Mouse (Mus musculus): ENCODE measurements around the gene Brdt. TPM values are rescaled to one million over a fixed set of nuclear protein-coding genes. Genes with fewer than 3 reads are reported as not detected.
A peak's percentile ranks its signal among the peaks of the same experiment; 100 is the strongest.

Brdt gene
- polyA plus RNA-seq (2012; rRNA removed): 100 and 103 TPM in 2 replicates

DNA sequence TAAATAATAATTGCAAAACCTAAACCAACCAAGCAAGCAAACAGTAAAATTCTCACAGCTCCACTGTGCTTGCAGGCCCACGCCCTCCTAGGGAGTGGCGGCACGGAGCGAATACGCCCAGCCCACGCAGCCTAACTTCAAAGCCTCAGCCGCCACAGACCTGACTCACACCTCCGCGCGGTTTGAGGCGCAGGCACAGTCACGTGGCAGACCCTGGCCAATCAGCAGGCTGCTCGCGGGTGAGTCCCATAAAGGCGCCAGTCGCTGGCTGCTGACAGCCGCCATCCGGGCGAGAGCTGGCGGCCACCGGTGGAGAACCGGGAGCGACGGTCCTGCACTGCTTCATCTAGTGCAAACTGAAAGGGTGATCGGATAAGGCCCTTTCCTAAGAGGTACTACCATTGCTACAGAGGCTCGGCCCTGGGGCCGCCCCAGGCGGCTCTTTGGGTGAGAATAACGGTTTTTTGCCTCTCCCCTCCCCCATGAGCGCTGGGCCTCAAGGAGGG, at the start of gene Brdt:
Brdt (plus strand) TSS at position 244 of the 506 bp plus-strand sequence.
- Histone ChIP-seq H3K4me1 (ENCODE audit: control insufficient read depth, insufficient read depth, low read length) (peaks cover 4% of the 10 kb centered on the region), H3K27me3 (ENCODE audit: control insufficient read depth, insufficient read depth, low read length) (no peaks in the 10 kb centered on the region), H3K4me3 (ENCODE audit: control insufficient read depth, low read depth, low read length) (peak within 1 kb of the TSS; percentile 93), H3K27ac (ENCODE audit: control insufficient read depth, insufficient read depth, low read depth, low read length) (peak within 1 kb of the TSS; percentile 96), H3K36me3 (ENCODE audit: control insufficient read depth, insufficient read depth, low read length) (no peaks in the 10 kb centered on the region)
- TF ChIP-seq CTCF (IDR thresholded peaks at IDR 0.05; ENCODE audit: control insufficient read depth, insufficient read depth, insufficient replicate concordance, low read depth, low read length) (no peak), POLR2A (IDR thresholded peaks at IDR 0.05; ENCODE audit: control insufficient read depth, low read depth, low read length) (peak; percentile 95; the same call in 1 of the 2 replicates)

DNA sequence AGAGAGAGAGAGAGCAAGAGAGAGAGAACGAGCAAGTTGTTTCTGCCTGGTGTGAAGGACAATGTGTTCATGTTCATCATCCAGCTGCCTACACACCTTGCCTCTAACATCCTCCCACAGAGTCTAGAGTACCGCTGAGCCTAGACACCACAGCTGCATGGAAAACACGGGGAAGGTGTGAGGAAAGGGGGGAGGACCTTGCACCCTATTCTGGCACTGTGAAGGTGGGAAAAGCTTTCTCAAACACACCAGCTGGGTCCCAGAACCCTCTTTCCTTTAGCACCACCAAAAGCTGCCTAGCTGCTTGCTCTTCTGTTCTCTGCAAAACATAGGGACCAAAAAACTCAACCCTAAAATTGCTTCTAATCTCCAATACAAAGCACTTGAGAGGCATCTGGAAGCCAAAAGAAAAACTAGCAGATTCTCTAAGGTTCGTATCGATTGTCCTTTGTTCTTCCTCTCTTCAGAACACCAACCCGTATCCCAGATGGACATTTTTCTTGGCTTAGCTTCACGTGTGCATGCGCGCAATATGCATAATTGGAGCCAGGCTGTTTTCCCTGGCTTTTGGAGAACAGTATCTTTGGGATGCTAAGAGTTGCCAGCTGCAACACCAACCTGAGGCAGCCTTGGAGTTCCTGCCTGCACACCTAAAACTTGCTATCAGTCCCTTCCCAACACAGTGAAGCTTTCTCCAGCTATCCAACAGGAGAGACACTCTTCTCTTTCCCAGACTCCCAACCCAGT, 48.2 kb upstream of the Brdt start:
- Histone ChIP-seq H3K36me3 (ENCODE audit: control insufficient read depth, insufficient read depth, low read length) (no peaks in the 10 kb centered on the region), H3K27me3 (ENCODE audit: control insufficient read depth, insufficient read depth, low read length) (no peaks in the 10 kb centered on the region), H3K27ac (ENCODE audit: control insufficient read depth, insufficient read depth, low read depth, low read length) (no peak overlapping the region), H3K4me3 (ENCODE audit: control insufficient read depth, low read depth, low read length) (no peak overlapping the region), H3K4me1 (ENCODE audit: control insufficient read depth, insufficient read depth, low read length) (no peaks in the 10 kb centered on the region; the same call in 1 of the 2 replicates)
- no peak for TF ChIP-seq POLR2A (IDR thresholded peaks at IDR 0.05; ENCODE audit: control insufficient read depth, low read depth, low read length)

DNA sequence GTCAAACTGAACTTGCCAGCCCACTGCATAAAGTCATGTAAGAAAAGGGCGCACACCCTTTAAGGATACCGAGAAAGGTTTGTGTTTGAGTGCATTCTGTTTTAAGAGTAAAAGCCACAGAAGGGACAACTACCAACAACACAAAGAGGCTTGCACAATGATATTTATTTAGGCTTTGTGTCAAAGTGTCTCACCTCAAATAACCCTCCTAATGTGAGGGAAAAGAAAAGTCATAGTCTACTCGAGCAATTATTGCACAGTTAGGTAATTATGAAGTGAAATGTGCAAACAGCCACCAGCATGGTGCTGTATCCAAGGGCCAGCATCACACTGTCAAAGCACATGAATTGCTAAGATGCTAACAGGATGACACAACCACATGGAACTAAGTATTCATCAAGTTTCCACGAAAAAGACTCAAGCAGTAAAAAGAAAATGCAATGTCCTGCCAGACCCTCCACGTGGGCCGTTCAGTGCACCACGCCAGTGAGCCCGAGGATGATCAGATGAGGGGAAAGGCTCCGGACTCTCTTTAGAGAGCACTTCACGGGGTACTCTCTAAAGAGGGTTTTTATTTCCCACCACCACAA, 46.9 kb upstream of the Brdt start:
- Histone ChIP-seq H3K36me3 (ENCODE audit: control insufficient read depth, insufficient read depth, low read length) (no peaks in the 10 kb centered on the region), H3K4me1 (ENCODE audit: control insufficient read depth, insufficient read depth, low read length) (peaks cover 8% of the 10 kb centered on the region), H3K27ac (ENCODE audit: control insufficient read depth, insufficient read depth, low read depth, low read length) (no peak overlapping the region), H3K4me3 (ENCODE audit: control insufficient read depth, low read depth, low read length) (no peak overlapping the region), H3K27me3 (ENCODE audit: control insufficient read depth, insufficient read depth, low read length) (no peaks in the 10 kb centered on the region)
- TF ChIP-seq POLR2A (IDR thresholded peaks at IDR 0.05; ENCODE audit: control insufficient read depth, low read depth, low read length) (no peak), CTCF (IDR thresholded peaks at IDR 0.05; ENCODE audit: control insufficient read depth, insufficient read depth, insufficient replicate concordance, low read depth, low read length) (no peak)

DNA sequence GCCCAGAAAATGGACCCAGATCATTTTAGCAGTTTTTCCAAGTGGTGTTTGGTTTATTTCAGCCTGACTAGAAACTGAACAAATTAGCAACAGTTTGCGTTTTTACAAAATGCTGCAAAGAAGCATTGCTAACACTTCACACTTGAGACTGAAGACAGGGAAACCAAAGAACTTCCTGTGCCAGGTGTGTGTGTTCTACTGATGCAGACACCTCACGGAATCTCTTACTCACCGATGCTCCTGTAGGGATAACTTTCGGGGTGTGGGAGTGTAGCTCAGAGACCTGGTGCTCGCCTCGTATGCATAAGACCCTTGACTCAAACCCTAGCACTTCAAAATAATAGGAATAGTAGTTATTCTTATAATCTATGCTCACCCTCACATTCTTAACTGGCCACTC, 45.4 kb upstream of the Brdt start:
- TF ChIP-seq CTCF (IDR thresholded peaks at IDR 0.05; ENCODE audit: control insufficient read depth, insufficient read depth, insufficient replicate concordance, low read depth, low read length) (no peak), POLR2A (IDR thresholded peaks at IDR 0.05; ENCODE audit: control insufficient read depth, low read depth, low read length) (no peak)
- H3K4me1 ChIP-seq (ENCODE audit: control insufficient read depth, insufficient read depth, low read length): peaks cover 13% of the 10 kb centered on the region
- no peak overlapping the region for H3K4me3 ChIP-seq (ENCODE audit: control insufficient read depth, low read depth, low read length)
- no peaks in the 10 kb centered on the region for H3K36me3 ChIP-seq (ENCODE audit: control insufficient read depth, insufficient read depth, low read length)
- no peak overlapping the region for H3K27ac ChIP-seq (ENCODE audit: control insufficient read depth, insufficient read depth, low read depth, low read length)
- H3K27me3 ChIP-seq (ENCODE audit: control insufficient read depth, insufficient read depth, low read length): no peaks in the 10 kb centered on the region

DNA sequence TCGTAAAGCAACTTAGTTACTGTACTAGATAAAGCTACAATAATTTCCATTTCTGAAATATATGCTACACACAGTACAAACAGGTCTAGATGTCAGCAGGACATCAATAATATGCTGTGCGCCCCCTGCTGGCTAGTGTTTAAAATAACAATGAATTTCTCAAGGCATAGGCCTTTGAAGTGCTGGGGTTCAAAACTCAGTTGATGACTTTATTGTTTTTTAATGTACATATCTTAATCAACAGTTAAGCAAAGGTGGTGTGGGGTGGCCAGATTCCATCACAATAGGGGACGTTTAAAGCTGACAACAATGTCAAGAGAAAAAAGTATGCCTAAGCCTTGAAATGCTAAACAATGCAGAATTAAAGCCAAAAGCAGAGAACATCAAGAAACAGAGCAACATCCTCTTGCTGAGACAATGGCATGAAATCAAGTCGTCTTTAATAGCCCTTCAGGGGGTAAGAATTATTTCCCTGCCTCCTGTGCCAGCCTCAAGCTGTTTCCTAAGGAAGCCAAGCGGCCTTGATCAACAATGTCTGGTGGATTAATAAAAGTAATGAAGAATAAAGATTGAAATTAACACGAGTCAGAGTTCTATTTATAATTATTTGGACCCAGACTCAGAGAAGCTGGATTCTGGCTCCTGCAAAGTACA, 43.6 kb upstream of the Brdt start:
- H3K27ac ChIP-seq (ENCODE audit: control insufficient read depth, insufficient read depth, low read depth, low read length): peak overlapping the region; percentile 29; the same call in 1 of the 2 replicates
- no peak overlapping the region for H3K4me3 ChIP-seq (ENCODE audit: control insufficient read depth, low read depth, low read length)
- peaks cover 13% of the 10 kb centered on the region for H3K4me1 ChIP-seq (ENCODE audit: control insufficient read depth, insufficient read depth, low read length)
- H3K27me3 ChIP-seq (ENCODE audit: control insufficient read depth, insufficient read depth, low read length): no peaks in the 10 kb centered on the region
- H3K36me3 ChIP-seq (ENCODE audit: control insufficient read depth, insufficient read depth, low read length): no peaks in the 10 kb centered on the region
- TF ChIP-seq POLR2A (IDR thresholded peaks at IDR 0.05; ENCODE audit: control insufficient read depth, low read depth, low read length) (no peak), CTCF (IDR thresholded peaks at IDR 0.05; ENCODE audit: control insufficient read depth, insufficient read depth, insufficient replicate concordance, low read depth, low read length) (no peak)

DNA sequence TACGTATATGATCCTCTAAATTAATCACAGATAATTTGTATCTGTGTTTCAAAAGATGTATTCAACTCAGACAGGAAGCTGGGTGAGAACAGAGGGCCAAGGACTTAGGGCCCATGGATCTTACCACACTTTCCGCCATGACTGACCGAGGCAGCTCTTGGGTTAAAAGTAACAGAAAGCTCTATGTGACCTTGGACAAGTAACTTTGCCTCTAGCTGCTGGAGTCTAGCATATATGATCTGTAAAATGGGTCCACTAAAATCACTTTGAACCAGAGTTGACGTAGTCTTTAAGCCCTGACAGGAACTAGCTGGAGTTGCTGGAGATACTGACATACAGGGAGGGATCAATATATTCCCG, 43.1 kb upstream of the Brdt start:
- H3K27ac ChIP-seq (ENCODE audit: control insufficient read depth, insufficient read depth, low read depth, low read length): peak overlapping the region; percentile 69
- no peaks in the 10 kb centered on the region for H3K27me3 ChIP-seq (ENCODE audit: control insufficient read depth, insufficient read depth, low read length)
- TF ChIP-seq POLR2A (IDR thresholded peaks at IDR 0.05; ENCODE audit: control insufficient read depth, low read depth, low read length) (no peak), CTCF (IDR thresholded peaks at IDR 0.05; ENCODE audit: control insufficient read depth, insufficient read depth, insufficient replicate concordance, low read depth, low read length) (no peak)
- H3K36me3 ChIP-seq (ENCODE audit: control insufficient read depth, insufficient read depth, low read length): no peaks in the 10 kb centered on the region
- H3K4me1 ChIP-seq (ENCODE audit: control insufficient read depth, insufficient read depth, low read length): peaks cover 13% of the 10 kb centered on the region
- peak overlapping the region; percentile 86; the same call in 1 of the 2 replicates for H3K4me3 ChIP-seq (ENCODE audit: control insufficient read depth, low read depth, low read length)

All from testis, adult 2 months (tissue).